Mouse (Mus musculus) limb, embryonic 12.5 days (tissue): Measurements from ENCODE around the gene Vdac1. TPM values are rescaled to one million over a fixed set of nuclear protein-coding genes. Genes with fewer than 3 reads are reported as not detected.
"Not testable (repeated sequence)": the region's sequence is repeated elsewhere in the genome, so short reads cannot be mapped to it uniquely, and the experiment has no call there.

Experiments used
- ATAC-seq: fragments of 200-750 bp; cut with Nextera tagmentation; 2 replicates; pipeline ENCODE4 v1.8.0; 2017; ENCODE audit warnings: low read depth, moderate TSS enrichment; ENCODE audit not compliant: insufficient number of reproducible peaks, insufficient read depth, low FRiP score, low TSS enrichment
- H3K27ac ChIP-seq: fragments of 300-500 bp; sonication (generic); 2 replicates; pipeline ENCODE4 v1.5.1; 2016; ENCODE audit warnings: mild to moderate bottlenecking, moderate library complexity
- H3K27me3 ChIP-seq: fragments of 300-500 bp; sonication (generic); 2 replicates; pipeline ENCODE4 v1.6.1; 2016; ENCODE audit warnings: mild to moderate bottlenecking, moderate library complexity
- H3K36me3 ChIP-seq: fragments of 300-500 bp; sonication (generic); 2 replicates; pipeline ENCODE4 v1.6.1; 2016; ENCODE audit warnings: mild to moderate bottlenecking, moderate library complexity
- H3K4me1 ChIP-seq: fragments of 300-500 bp; sonication (generic); replicated peaks from 2 replicates; pipeline ENCODE4 v1.6.1; 2016
- H3K4me2 ChIP-seq: fragments of 300-500 bp; sonication (generic); 2 replicates; pipeline ENCODE4 v1.6.1; 2016; ENCODE audit warnings: mild to moderate bottlenecking, moderate library complexity
- H3K4me3 ChIP-seq: fragments of 300-500 bp; sonication (generic); replicated peaks from 2 replicates; pipeline ENCODE4 v1.5.1; 2016; ENCODE audit warnings: mild to moderate bottlenecking
- H3K9ac ChIP-seq: fragments of 300-500 bp; sonication (generic); replicated peaks from 2 replicates; pipeline ENCODE4 v1.6.1; 2016; ENCODE audit warnings: mild to moderate bottlenecking, moderate library complexity
- H3K9me3 ChIP-seq: fragments of 300-500 bp; sonication (generic); 2 replicates; pipeline ENCODE4 v1.6.1; 2016; ENCODE audit warnings: mild to moderate bottlenecking, moderate library complexity
- WGBS: fragments of 180-500 bp; shearing (Covaris S2); methylation state at CpG from one replicate; pipeline ENCODE4 v1.1.7; 2016; 5-methylcytosine and 5-hydroxymethylcytosine counted together
- polyA plus RNA-seq: library from polyadenylated mRNA; unstranded; fragments of >200 nt; fragmentation: Nextera tagmentation; extraction: Ambion mirVana; gene quantifications from 2 replicates; pipeline ENCODE4 v1.2.1, GENCODE M21; 2016

The Vdac1 gene
- polyA plus RNA-seq, 1 experiment from 2014 or later = 227 TPM

DNA sequence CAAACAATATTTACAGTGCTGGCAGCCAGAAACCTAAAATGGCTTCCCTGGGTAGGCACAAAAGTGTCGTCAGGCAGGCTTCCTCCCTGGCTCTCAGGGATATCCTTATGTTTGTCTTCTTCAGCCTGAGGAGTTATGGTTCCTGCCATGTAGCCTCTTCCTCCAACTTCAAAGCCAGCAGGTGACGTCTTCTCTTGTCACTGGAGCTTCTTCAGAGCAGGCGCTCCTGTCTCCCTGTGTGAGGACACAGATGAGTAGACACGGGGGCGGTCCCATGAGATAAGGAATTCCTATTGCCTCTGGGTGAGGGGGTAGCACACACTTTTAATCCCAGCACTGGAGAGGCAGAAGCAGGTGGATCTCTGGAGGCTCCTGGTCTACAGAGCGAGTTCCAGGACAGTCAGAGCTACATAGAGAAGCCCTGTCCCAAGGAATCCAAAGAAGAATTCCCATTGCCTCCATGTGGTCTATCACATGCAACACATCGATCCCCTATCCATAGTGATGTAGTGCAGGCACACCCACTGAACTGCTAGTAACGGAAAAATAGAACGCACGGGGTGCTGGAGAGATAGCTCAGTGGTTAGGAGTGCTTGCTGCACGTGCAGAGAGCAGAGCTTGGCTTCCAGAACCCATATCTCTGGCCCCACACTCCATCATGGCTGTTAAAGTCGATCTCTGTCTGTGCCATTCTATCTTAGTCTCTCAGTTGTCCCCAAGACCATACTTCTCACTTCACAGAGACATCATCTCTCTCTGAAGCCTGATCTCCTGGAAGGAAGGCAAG, 15.5 kb upstream of the Vdac1 start:
- Histone ChIP-seq H3K9ac (no peak overlapping the region), H3K36me3 (no peaks in the 10 kb centered on the region), H3K4me1 (0 out of 2 replicates have a peak, but pooled peaks cover 2% of the 10 kb centered on the region), H3K27ac (no peak overlapping the region), H3K27me3 (no peaks in the 10 kb centered on the region), H3K4me2 (peak overlapping the region; percentile 52), H3K4me3 (no peak overlapping the region), H3K9me3 (no peaks in the 10 kb centered on the region)
- WGBS = 80% methylated on average over 12 of the region's 12 CpGs
- ATAC-seq = no peak

GRCm38 (mm10) chr11:52345939-52346634, 14.6 kb upstream of the Vdac1 start:
- Histone ChIP-seq H3K36me3 (no peaks in the 10 kb centered on the region), H3K4me1 (0 out of 2 replicates have a peak, but pooled peaks cover 2% of the 10 kb centered on the region), H3K9me3 (no peaks in the 10 kb centered on the region), H3K4me3 (peak overlapping the region; percentile 28), H3K4me2 (peak overlapping the region; percentile 52), H3K27ac (no peak overlapping the region), H3K9ac (no peak overlapping the region), H3K27me3 (no peaks in the 10 kb centered on the region)
- WGBS = 15% methylated on average over 10 of the region's 12 CpGs
- ATAC-seq = no peak

DNA sequence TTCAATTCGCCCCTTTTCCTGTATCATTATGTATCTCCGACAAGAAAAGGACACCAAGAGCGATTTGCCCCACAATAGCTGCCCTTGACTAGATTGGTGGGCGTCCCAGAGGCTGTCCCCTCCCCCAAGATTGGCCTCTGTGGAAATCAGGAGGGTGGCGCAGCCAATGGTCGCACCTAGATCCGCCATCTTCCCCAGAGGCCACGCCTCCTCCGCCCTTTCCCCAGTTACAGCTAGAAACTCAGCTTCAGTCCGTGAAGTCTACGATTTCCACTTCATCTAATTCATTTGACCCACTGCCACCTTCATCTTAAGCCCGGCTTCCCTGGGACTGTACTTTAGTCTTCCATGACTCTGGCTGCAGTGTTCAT, 14.0 kb upstream of the Vdac1 start:
- WGBS = 3% methylated on average over 12 of the region's 12 CpGs
- no peaks in the 10 kb centered on the region for H3K9me3 ChIP-seq
- no peaks in the 10 kb centered on the region for H3K36me3 ChIP-seq
- no peak for ATAC-seq
- no peak overlapping the region for H3K9ac ChIP-seq
- peak overlapping the region; percentile 52 for H3K4me2 ChIP-seq
- peak overlapping the region; percentile 28 for H3K4me3 ChIP-seq
- H3K4me1 ChIP-seq = 0 out of 2 replicates have a peak, but pooled peaks cover 2% of the 10 kb centered on the region
- H3K27me3 ChIP-seq = no peaks in the 10 kb centered on the region
- no peak overlapping the region for H3K27ac ChIP-seq

GRCm38 (mm10) chr11:52348156-52348555, 12.5 kb upstream of the Vdac1 start:
- 0 out of 2 replicates have a peak, but pooled peaks cover 2% of the 10 kb centered on the region for H3K4me1 ChIP-seq
- no peaks in the 10 kb centered on the region for H3K36me3 ChIP-seq
- H3K27ac ChIP-seq = no peak overlapping the region
- no peak overlapping the region for H3K4me2 ChIP-seq
- H3K27me3 ChIP-seq = no peaks in the 10 kb centered on the region
- H3K4me3 ChIP-seq = no peak overlapping the region
- H3K9me3 ChIP-seq = no peaks in the 10 kb centered on the region
- WGBS = 83% methylated on average over 4 of the region's 4 CpGs
- no peak for ATAC-seq
- H3K9ac ChIP-seq = no peak overlapping the region

DNA sequence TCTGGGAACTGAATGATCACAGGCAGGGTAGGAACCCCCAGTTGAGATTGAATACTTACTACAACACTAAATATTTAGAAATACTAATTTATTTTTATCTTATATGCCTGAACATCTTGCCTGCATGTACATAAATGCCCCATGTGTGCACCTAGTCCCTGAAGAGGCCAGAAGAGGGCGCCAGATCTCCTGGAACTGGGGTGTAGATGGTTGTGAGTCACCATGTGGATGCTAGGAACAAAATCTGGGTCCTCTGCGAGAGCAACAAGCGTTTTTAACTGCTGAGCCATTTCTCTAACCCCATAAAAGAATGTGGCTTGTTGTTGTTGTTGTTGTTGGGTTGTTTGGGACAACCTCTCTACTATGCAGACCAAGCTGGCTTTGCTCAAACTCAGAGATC, 11.9 kb upstream of the Vdac1 start:
- Histone ChIP-seq H3K36me3 (no peaks in the 10 kb centered on the region), H3K9me3 (no peaks in the 10 kb centered on the region)
- WGBS = 63% methylated on average over 3 of the region's 3 CpGs

DNA sequence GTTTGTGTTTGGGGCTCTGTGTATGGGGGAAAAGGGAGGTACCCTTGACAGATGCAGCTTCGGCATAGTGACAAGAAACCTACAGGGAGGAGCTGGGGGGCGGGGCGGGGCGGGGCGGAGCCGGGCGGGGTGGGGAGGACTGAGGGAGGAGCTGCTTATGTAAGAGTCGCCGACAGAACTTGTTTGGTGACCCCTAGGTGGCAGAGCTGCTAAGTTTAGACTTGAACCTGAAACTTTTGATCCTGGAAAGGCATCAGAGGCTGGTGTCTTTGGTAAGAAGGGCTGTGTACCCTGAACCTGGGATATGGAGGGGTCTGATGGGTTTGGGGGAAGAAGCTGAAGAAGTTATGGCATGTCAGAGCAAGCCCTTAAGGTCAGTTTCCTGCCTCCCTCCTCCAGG, 9.7 kb upstream of the Vdac1 start:
- no peak overlapping the region for H3K4me3 ChIP-seq
- no peaks in the 10 kb centered on the region for H3K36me3 ChIP-seq
- 0 out of 2 replicates have a peak overlapping the region, but pooled peaks have one; percentile 27 for H3K9ac ChIP-seq
- ATAC-seq = no peak; the same call in 1 of the 2 replicates
- no peaks in the 10 kb centered on the region for H3K27me3 ChIP-seq
- no peak overlapping the region for H3K4me2 ChIP-seq
- WGBS = under 1% methylated on average over 9 of the region's 9 CpGs
- H3K4me1 ChIP-seq = 0 out of 2 replicates have a peak, but pooled peaks cover 2% of the 10 kb centered on the region
- no peak overlapping the region for H3K27ac ChIP-seq
- no peaks in the 10 kb centered on the region for H3K9me3 ChIP-seq

More for the DNA sequence above, 11.9 kb upstream of the Vdac1 start:
- Histone ChIP-seq H3K4me3 (no peak overlapping the region), H3K27me3 (no peaks in the 10 kb centered on the region), H3K27ac (no peak overlapping the region), H3K4me1 (0 out of 2 replicates have a peak, but pooled peaks cover 2% of the 10 kb centered on the region), H3K9ac (no peak overlapping the region), H3K4me2 (no peak overlapping the region)
- ATAC-seq = no peak

GRCm38 (mm10) chr11:52352271-52352670, 8.4 kb upstream of the Vdac1 start:
- 90% methylated on average over 3 of the region's 3 CpGs for WGBS
- H3K4me3 ChIP-seq = no peak overlapping the region
- no peak overlapping the region for H3K27ac ChIP-seq
- H3K9me3 ChIP-seq = no peaks in the 10 kb centered on the region
- H3K27me3 ChIP-seq = no peaks in the 10 kb centered on the region
- H3K4me1 ChIP-seq = no peaks in the 10 kb centered on the region
- H3K36me3 ChIP-seq = no peaks in the 10 kb centered on the region
- ATAC-seq = no peak
- H3K9ac ChIP-seq = no peak overlapping the region
- H3K4me2 ChIP-seq = no peak overlapping the region

DNA sequence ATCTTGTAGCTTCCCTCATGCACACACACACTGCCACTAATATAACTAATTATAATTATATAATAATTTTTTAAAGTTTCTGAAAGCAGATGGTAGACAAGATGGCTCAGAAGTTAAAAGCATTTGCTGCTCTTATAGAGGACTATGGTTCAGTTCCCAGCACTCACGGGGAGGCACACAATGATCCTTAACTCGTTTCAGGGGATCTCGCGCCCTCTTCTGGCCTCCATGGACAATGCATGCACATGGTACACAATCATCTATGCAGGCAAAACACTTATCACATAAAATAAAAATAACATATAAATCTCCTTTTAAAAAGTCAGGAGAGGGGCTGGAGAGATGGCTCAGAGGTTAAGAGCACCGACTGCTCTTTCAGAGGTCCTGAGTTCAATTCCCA, 6.0 kb upstream of the Vdac1 start:
- Histone ChIP-seq H3K4me2 (no peak overlapping the region), H3K27ac (no peak overlapping the region), H3K4me1 (peaks cover under 1% of the 10 kb centered on the region; the same call in 1 of the 2 replicates), H3K4me3 (no peak overlapping the region), H3K27me3 (no peaks in the 10 kb centered on the region), H3K9me3 (no peaks in the 10 kb centered on the region), H3K9ac (no peak overlapping the region), H3K36me3 (no peaks in the 10 kb centered on the region)
- 81% methylated on average over 5 of the region's 5 CpGs for WGBS
- ATAC-seq = no peak

GRCm38 (mm10) chr11:52355601-52356000, 5.1 kb upstream of the Vdac1 start:
- Histone ChIP-seq H3K27me3 (no peaks in the 10 kb centered on the region), H3K4me3 (no peak overlapping the region), H3K9me3 (no peaks in the 10 kb centered on the region), H3K4me2 (no peak overlapping the region), H3K36me3 (no peaks in the 10 kb centered on the region), H3K9ac (no peak overlapping the region), H3K27ac (no peak overlapping the region), H3K4me1 (peaks cover 6% of the 10 kb centered on the region; the same call in 1 of the 2 replicates)
- WGBS = 88% methylated on average over 1 of the region's 1 CpGs
- no peak for ATAC-seq

GRCm38 (mm10) chr11:52357091-52357490, 3.6 kb upstream of the Vdac1 start:
- H3K4me1 ChIP-seq = peaks cover 11% of the 10 kb centered on the region
- not testable (repeated sequence) for H3K9ac ChIP-seq, H3K27me3 ChIP-seq, H3K4me3 ChIP-seq, H3K9me3 ChIP-seq, H3K4me2 ChIP-seq, H3K27ac ChIP-seq, H3K36me3 ChIP-seq, ATAC-seq
- WGBS = 92% methylated on average over 5 of the region's 5 CpGs

DNA sequence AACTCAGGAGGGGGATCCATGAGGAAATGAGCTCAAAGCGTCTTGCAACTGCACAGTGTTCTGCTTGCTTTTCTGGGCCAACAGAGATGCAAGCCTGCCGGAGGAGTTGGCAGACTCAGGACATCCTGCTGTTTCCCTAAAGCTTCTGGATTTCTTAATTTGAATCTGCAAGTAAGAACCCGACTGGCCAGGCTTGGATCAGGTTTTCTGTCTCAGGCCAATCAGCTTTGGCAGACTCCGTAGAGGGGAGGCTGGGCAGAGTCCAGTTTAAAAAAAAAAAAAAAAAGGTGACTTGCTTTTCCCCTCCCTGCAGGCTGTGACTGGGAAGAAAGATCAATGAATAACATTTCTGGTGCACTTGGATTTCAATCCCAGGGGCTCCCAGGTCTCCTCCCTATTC, 2.1 kb upstream of the Vdac1 start:
- ATAC-seq = no peak
- Histone ChIP-seq H3K27ac (no peak overlapping the region), H3K4me1 (peaks cover 24% of the 10 kb centered on the region), H3K9ac (no peak overlapping the region), H3K36me3 (no peaks in the 10 kb centered on the region), H3K4me2 (peak overlapping the region; percentile 26; the same call in 1 of the 2 replicates), H3K27me3 (no peaks in the 10 kb centered on the region), H3K4me3 (peak overlapping the region; percentile 21; the same call in 1 of the 2 replicates), H3K9me3 (no peaks in the 10 kb centered on the region)
- WGBS = 29% methylated on average over 4 of the region's 4 CpGs
